Mouse (Mus musculus) megakaryocyte, adult 5-6 weeks (primary cell): ENCODE data around the gene Hes3. TPM values are rescaled to one million over a fixed set of nuclear protein-coding genes. Genes with fewer than 3 reads are reported as not detected.
A peak's percentile ranks its signal among the peaks of the same experiment; 100 is the strongest.

Experiments
- ATAC-seq: 2 replicates; pipeline ENCODE4 v1.8.0; 2016; ENCODE audit warnings: mild to moderate bottlenecking, inconsistent platforms; ENCODE audit not compliant: poor library complexity, severe bottlenecking
- total RNA-seq, 2 experiments: library from RNA; stranded (forward) in 1 of 2; stranded (reverse) in 1 of 2; fragments of 153-499, 151-499 nt in 1 of 2; fragments of 221-1000, 200-1000 nt in 1 of 2; gene quantifications; 2 replicates each; pipeline versions ENCODE4 v1.2.3 to v1.2.4; 2015 to 2017

Hes3 gene
- total RNA-seq, 2 experiments from 2014 or later = not detected

DNA sequence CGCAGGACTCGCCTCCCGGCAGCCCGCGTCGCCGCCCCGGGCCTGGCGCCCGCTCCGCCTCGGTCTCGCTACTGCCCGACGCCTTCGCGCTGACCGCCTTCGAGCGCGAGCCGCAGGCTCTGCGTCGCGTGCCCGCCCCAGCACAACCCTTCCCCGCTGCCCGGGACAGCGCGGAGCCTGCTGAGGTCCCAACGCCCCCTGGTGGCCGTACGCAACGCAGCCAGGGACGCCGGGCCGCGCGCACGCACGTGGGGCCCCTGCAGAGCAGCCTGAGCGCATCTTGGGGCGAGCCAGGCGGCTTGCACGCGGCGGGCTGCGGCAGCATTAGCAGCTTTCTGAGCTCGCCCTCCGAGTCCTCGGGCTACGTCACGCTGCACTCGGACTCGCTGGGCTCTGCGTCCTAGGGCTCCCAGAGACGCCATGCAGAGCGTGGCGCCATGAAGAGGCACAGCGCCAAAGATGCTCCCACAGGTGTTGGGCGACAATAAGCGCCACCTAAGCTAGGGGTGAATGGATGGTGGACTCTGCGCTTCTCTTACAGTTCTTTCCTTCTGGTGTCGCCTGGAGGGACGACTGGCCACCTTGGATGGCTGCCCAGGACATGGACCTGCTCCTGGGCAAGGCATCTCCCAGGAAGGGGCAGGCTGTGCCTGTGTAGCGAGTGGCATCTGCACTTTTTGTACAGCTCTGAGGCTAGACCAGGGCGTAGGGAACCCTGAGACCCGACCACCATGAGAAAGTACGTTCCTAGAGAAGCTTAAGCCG is 8.1 kb downstream of the Hes3 start:
- peak; percentile 92 for ATAC-seq

GRCm38 (mm10) chr4:152282721-152283120 is 8.7 kb downstream of the Hes3 start:
- no peak for ATAC-seq

DNA sequence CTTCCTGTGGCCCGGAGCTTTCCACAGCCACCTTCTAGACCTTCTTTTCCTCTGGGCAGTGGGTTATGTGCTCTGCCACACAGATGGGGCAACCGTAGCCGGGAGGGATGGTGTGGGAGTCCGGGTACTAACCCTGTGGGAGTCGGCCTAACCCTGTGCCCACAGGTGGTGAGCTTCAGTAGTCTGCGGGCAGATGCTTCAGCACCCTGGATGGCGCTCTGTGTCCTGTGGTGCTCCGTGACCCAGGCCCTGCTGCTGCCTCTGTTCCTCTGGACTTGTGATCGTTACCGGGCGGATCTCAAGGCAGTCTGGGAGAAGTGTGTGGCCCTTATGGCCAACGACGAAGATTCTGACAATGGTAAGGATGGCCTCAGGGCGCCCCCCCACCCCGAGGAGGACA is 9.9 kb downstream of the Hes3 start:
- no peak for ATAC-seq

- no peak for ATAC-seq
Observed at GRCm38 (mm10) chr4:152278986-152279385, 12.5 kb downstream of the Hes3 start.

DNA sequence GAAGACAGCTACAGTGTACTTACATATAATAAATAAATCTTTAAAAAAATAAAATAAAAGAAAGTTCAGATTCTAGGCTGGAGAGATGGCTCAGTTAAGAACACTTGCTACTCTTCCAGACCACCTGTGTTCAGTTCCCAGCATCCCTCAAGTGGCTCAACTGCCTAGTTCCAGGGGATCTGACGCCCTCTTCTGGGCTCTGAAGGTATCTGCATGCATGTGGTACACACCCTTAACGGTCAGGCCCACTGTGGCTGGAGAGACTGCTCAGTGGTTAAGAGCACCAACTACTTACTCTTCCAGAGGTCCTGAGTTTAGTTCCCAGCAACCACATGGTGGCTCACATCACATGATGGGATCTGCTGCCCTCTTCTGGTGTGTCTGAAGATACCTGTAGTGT is 13.5 kb downstream of the Hes3 start:
- ATAC-seq = no peak

- ATAC-seq = no peak
Observed at GRCm38 (mm10) chr4:152276389-152277347, 14.8 kb downstream of the Hes3 start.

DNA sequence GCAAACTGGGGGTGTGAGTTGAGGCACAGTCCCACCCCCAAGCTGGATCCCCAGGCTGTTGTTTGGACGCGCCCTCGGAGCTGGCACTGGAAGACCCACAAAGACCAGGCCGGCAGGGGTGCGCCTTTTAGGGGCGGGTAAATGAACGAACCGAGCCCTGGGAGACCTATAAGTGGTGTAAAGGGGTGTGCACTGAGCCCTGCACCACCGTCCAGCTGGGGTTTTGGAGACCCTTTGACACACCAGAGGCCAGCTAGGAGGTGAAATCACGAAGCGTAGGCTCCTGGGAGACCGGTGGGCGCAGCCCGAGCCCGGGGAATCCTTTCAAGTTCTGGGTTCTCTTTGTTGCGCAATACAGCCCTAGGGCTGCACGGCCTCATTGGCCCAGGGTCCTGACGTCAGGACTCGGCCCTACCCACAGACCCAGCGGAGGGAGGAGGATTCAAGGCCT is 16.8 kb downstream of the Hes3 start:
- ATAC-seq = peak; percentile 50

- 0 out of 2 replicates have a peak, but pooled peaks have one; percentile 9 for ATAC-seq
Observed at GRCm38 (mm10) chr4:152273621-152274236, 17.7 kb downstream of the Hes3 start, which contains the start of gene Gpr153. TSS of gene Gpr153 (plus strand) at chr4:152274232.

- ATAC-seq = no peak
Observed at GRCm38 (mm10) chr4:152273191-152273590, 18.3 kb downstream of the Hes3 start.

DNA sequence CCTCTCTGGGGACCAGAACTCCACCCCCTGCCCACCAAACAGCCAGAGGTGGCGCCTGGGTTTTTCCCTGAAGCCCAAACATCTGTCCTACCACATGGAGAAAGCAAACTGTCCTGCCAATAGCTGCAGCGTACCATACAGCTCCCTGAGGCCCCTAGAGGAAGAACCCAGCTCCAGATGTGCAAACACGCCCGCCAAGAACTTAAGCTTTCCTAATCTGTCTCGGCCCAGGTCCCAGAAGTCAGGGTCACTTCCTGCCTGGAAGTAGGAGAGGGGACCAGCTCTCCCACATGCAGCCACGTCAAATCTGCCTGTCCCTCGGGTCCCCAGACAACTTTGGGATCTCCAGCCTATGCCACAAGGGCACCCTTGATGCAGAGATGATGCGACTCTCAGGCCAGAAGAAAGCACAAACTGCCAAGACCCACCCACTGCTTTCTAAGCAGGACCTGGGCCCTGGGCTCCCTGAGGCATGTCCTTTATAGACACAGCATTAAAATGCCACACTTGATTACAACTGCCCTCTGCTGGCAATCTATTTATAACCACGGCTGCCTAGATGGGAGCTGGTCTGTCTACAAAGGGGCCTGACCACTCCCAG is 18.9 kb downstream of the Hes3 start:
- no peak for ATAC-seq

- no peak for ATAC-seq
Observed at GRCm38 (mm10) chr4:152272006-152272405, 19.5 kb downstream of the Hes3 start.

DNA sequence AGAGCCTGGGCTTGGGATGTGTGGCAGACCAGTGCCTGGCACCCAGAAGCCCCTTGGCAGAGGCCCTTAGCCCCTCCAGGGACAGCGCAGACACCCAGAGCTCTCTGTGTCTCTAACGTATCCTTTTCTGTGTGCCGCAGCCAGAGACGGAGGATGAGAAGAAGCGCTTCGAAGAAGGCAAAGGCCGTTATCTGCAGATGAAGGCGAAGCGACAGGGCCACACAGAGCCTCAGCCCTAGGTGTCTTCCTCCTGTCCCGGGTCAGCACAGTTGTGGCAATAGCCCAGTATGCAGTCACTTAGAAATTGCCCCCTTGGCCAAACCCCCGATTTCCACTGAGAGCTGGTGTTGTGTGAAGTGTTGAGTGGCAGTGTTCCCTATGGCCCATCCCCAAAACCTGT is 20.1 kb downstream of the Hes3 start:
- ATAC-seq = no peak

GRCm38 (mm10) chr4:152270599-152270998 is 20.9 kb downstream of the Hes3 start:
- no peak for ATAC-seq

- ATAC-seq = no peak
Observed at GRCm38 (mm10) chr4:152269967-152270366, 21.5 kb downstream of the Hes3 start.

GRCm38 (mm10) chr4:152267748-152268369 is 23.6 kb downstream of the Hes3 start:
- ATAC-seq = no peak

GRCm38 (mm10) chr4:152266236-152266895 is 25.1 kb downstream of the Hes3 start:
- no peak for ATAC-seq

- no peak for ATAC-seq
Observed at GRCm38 (mm10) chr4:152265791-152266190, 25.7 kb downstream of the Hes3 start.

DNA sequence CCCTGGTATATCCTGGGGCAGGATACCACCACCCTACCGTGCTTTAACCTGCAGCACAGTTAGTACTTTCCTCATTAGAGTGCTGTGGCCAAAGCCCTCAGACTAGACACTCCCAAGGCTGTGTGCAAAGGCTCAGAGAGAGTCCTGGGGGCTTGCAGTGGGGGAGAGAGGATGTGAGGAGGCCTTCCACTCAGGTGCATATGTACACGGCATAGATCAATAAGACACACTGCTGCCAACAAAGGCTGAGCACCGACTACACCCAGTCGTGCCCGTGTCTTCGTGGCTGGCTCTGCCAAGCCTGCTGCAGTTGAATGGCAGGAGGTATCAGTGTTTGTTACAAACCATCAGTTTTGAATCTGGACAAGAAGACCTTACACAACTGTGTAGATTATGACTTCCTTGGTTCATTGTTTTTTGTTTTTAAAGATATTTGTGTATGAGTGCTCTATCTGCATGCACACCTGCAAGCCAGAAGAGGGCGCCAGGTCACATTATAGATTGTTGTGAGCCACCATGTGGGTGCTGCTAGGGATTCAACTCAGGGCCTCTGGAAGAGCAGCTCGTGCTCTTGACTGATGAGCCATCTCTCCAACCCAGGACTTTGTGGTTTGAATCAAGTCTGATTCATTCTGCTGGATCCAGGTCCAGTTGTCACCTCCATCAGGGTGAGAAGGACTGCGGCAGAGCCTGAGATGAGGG is 26.4 kb downstream of the Hes3 start:
- ATAC-seq = no peak

DNA sequence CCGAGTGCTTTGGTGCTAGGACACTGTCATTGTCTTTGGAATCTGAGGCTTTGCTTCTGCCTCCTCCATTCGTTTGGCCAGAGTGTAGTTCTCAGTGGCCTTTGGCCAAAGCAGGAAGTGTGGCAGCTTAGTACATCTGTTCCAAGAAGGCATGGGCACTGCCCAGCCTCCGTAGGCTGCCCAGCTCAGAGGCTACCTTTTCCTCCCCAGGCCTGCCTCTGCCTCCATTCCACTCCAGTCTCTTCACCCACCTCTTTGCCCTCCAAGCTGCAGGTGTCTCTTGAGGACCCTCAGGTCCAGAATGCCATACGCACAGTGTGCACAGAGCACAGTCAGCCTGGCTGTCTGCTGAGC is 27.3 kb downstream of the Hes3 start:
- ATAC-seq = no peak
